Mouse (Mus musculus) testis, adult 2 months (tissue): ENCODE measurements around the gene Slc7a8.

Source experiments
- CTCF ChIP-seq: fragments of 200-500 bp; IDR thresholded peaks from 2 replicates; pipeline ENCODE4 v1.5.1; 2012; ENCODE audit warnings: low read depth, mild to moderate bottlenecking, inconsistent platforms, low read length, moderate library complexity; ENCODE audit not compliant: control insufficient read depth, insufficient read depth, insufficient replicate concordance
- POLR2A ChIP-seq: fragments of 200-500 bp; IDR thresholded peaks from 2 replicates; pipeline ENCODE4 v1.6.1; 2012; ENCODE audit warnings: low read depth, mild to moderate bottlenecking, inconsistent platforms, low read length, moderate library complexity; ENCODE audit not compliant: control insufficient read depth

DNA sequence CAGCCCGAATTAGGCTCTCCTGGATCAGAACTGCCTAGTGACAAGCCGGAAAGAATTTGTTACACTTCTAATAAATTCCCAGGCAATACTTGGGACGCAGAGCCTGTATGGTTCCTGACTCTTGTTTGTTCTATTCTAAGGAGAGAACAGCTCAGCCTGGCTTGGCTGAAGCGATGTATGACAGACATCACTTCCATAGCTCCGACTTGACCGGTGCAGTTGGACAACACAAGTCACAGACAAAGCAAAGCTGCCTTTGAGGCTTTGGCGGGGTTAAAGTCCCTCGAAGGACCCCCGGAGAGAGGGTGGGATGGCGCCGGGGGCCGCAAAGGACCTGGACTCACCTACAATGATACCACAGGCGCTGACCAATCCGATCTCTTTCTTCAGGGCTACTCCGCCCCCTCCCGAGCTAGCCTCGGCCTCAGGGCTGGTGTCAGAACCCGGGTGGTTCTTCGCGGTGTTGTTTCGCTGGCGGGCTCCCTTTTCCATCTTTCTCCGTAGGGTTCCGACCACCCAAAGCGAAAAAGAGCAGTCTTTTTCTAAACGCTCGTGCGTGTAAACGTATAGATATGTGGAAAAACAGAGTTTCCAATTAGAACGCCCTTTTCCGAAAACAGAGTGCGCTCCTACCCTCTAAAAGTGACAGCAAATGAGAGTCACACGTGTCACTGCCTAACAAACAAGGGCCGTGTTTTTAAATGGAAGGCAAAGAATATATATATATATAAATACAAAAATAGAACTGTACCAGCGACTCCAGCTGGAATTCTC is 723 bp downstream of the Slc7a8 start:
- TF ChIP-seq CTCF (no peak), POLR2A (peak; percentile 63)
